Mouse (Mus musculus) midbrain, embryonic 16.5 days (tissue): ENCODE data around the gene Wdr70. TPM values are rescaled to one million over a fixed set of nuclear protein-coding genes. Genes with fewer than 3 reads are reported as not detected.

Experiments
- ATAC-seq: fragments of 200-750 bp; cut with Nextera tagmentation; 2 replicates; pipeline ENCODE4 v1.8.0; 2017; ENCODE audit warnings: moderate TSS enrichment
- H3K27ac ChIP-seq: fragments of 300-500 bp; sonication (generic); 2 replicates; pipeline ENCODE4 v1.5.1; 2014; ENCODE audit warnings: mild to moderate bottlenecking, low read length, mixed read lengths
- H3K27me3 ChIP-seq: fragments of 300-500 bp; sonication (generic); 2 replicates; pipeline ENCODE4 v1.6.1; 2014; ENCODE audit warnings: low read depth, low read length, mixed read lengths; ENCODE audit not compliant: control insufficient read depth, insufficient read depth
- H3K36me3 ChIP-seq: fragments of 300-500 bp; sonication (generic); 2 replicates; pipeline ENCODE4 v1.6.1; 2014; ENCODE audit warnings: mild to moderate bottlenecking, low read length, moderate library complexity, mixed read lengths; ENCODE audit not compliant: control insufficient read depth, insufficient read depth
- H3K4me1 ChIP-seq: fragments of 300-500 bp; sonication (generic); 2 replicates; pipeline ENCODE4 v1.6.1; 2014; ENCODE audit warnings: mild to moderate bottlenecking, low read length, mixed read lengths; ENCODE audit not compliant: control insufficient read depth, insufficient read depth
- H3K4me2 ChIP-seq: fragments of 300-500 bp; sonication (generic); 2 replicates; pipeline ENCODE4 v1.6.1; 2014; ENCODE audit warnings: mild to moderate bottlenecking, low read length, mixed read lengths
- H3K4me3 ChIP-seq: fragments of 300-500 bp; sonication (generic); 2 replicates; pipeline ENCODE4 v1.5.1; 2014; ENCODE audit warnings: low read depth, mild to moderate bottlenecking, low read length, moderate library complexity, mixed read lengths
- H3K9ac ChIP-seq: fragments of 300-500 bp; sonication (generic); 2 replicates; pipeline ENCODE4 v1.6.1; 2014; ENCODE audit warnings: low read depth, low read length, mixed read lengths
- H3K9me3 ChIP-seq: fragments of 300-500 bp; sonication (generic); replicated peaks from 2 replicates; pipeline ENCODE4 v1.6.1; 2014; ENCODE audit warnings: mild to moderate bottlenecking, low read length, mixed read lengths; ENCODE audit not compliant: control insufficient read depth, poor library complexity, severe bottlenecking
- WGBS: fragments of 180-500 bp; shearing (Covaris S2); extraction: QIAGEN DNeasy Blood & Tissue Kit; methylation state at CpG from one replicate; pipeline ENCODE4 v1.1.7; 2014; 5-methylcytosine and 5-hydroxymethylcytosine counted together
- polyA plus RNA-seq: library from polyadenylated mRNA; unstranded; fragments of >200 nt; fragmentation: Nextera tagmentation; extraction: Ambion mirVana; gene quantifications from 2 replicates; pipeline ENCODE4 v1.2.1, GENCODE M21; 2015

Wdr70 gene
- polyA plus RNA-seq, 1 experiment from 2014 or later: 75.2 TPM

GRCm38 (mm10) chr15:7878861-7879260, 220.1 kb downstream of the Wdr70 start:
- WGBS: 62% methylated on average over 10 of the region's 10 CpGs
- Histone ChIP-seq H3K4me1 (0 out of 2 replicates have a peak, but pooled peaks cover 2% of the 10 kb centered on the region), H3K4me3 (no peak overlapping the region), H3K4me2 (no peak overlapping the region), H3K27me3 (no peaks in the 10 kb centered on the region), H3K9me3 (no peaks in the 10 kb centered on the region), H3K27ac (no peak overlapping the region), H3K9ac (no peak overlapping the region), H3K36me3 (0 out of 2 replicates have a peak, but pooled peaks cover 2% of the 10 kb centered on the region)
- 0 out of 2 replicates have a peak, but pooled peaks have one; percentile 18 for ATAC-seq

- WGBS: 22% methylated on average over 22 of the region's 22 CpGs
- Histone ChIP-seq H3K4me3 (no peak overlapping the region), H3K4me1 (0 out of 2 replicates have a peak, but pooled peaks cover 2% of the 10 kb centered on the region), H3K9me3 (no peaks in the 10 kb centered on the region), H3K27me3 (no peaks in the 10 kb centered on the region), H3K27ac (no peak overlapping the region), H3K9ac (no peak overlapping the region), H3K36me3 (0 out of 2 replicates have a peak, but pooled peaks cover 2% of the 10 kb centered on the region), H3K4me2 (peak overlapping the region; percentile 18; the same call in 1 of the 2 replicates)
- no peak for ATAC-seq
Measured at GRCm38 (mm10) chr15:7877560-7878467, 221.2 kb downstream of the Wdr70 start.

GRCm38 (mm10) chr15:7875879-7876278, 223.1 kb downstream of the Wdr70 start:
- Histone ChIP-seq H3K9me3 (no peaks in the 10 kb centered on the region), H3K27me3 (no peaks in the 10 kb centered on the region), H3K4me3 (no peak overlapping the region), H3K4me2 (no peak overlapping the region), H3K4me1 (0 out of 2 replicates have a peak, but pooled peaks cover 2% of the 10 kb centered on the region), H3K27ac (no peak overlapping the region), H3K9ac (no peak overlapping the region), H3K36me3 (no peaks in the 10 kb centered on the region)
- ATAC-seq: no peak
- 73% methylated on average over 6 of the region's 6 CpGs for WGBS

- ATAC-seq: 0 out of 2 replicates have a peak, but pooled peaks have one; percentile 59
Measured at GRCm38 (mm10) chr15:7872473-7872872, 226.5 kb downstream of the Wdr70 start.

GRCm38 (mm10) chr15:7865305-7865704, 233.7 kb downstream of the Wdr70 start:
- H3K9ac ChIP-seq: no peak overlapping the region
- no peaks in the 10 kb centered on the region for H3K27me3 ChIP-seq
- no peak for ATAC-seq
- WGBS: 87% methylated on average over 3 of the region's 3 CpGs
- no peaks in the 10 kb centered on the region for H3K4me1 ChIP-seq
- H3K4me3 ChIP-seq: no peak overlapping the region
- H3K36me3 ChIP-seq: no peaks in the 10 kb centered on the region
- no peak overlapping the region for H3K27ac ChIP-seq
- H3K4me2 ChIP-seq: no peak overlapping the region
- no peaks in the 10 kb centered on the region for H3K9me3 ChIP-seq

More at GRCm38 (mm10) chr15:7872473-7872872, 226.5 kb downstream of the Wdr70 start:
- H3K27ac ChIP-seq: no peak overlapping the region
- no peak overlapping the region for H3K9ac ChIP-seq
- H3K36me3 ChIP-seq: no peaks in the 10 kb centered on the region
- no peaks in the 10 kb centered on the region for H3K9me3 ChIP-seq
- no peak overlapping the region for H3K4me3 ChIP-seq
- H3K27me3 ChIP-seq: no peaks in the 10 kb centered on the region
- no peak overlapping the region for H3K4me2 ChIP-seq
- no peaks in the 10 kb centered on the region for H3K4me1 ChIP-seq
- 49% methylated on average over 4 of the region's 5 CpGs for WGBS

GRCm38 (mm10) chr15:7863328-7863727, 235.7 kb downstream of the Wdr70 start:
- Histone ChIP-seq H3K36me3 (no peaks in the 10 kb centered on the region), H3K27me3 (no peaks in the 10 kb centered on the region), H3K27ac (no peak overlapping the region), H3K9me3 (no peaks in the 10 kb centered on the region), H3K9ac (no peak overlapping the region), H3K4me2 (no peak overlapping the region), H3K4me3 (no peak overlapping the region), H3K4me1 (no peaks in the 10 kb centered on the region)
- 0 out of 2 replicates have a peak, but pooled peaks have one; percentile 39 for ATAC-seq
- 30% methylated on average over 5 of the region's 5 CpGs for WGBS

GRCm38 (mm10) chr15:7862890-7863289, 236.1 kb downstream of the Wdr70 start:
- Histone ChIP-seq H3K27me3 (no peaks in the 10 kb centered on the region), H3K4me2 (no peak overlapping the region), H3K9ac (no peak overlapping the region), H3K36me3 (no peaks in the 10 kb centered on the region), H3K4me1 (no peaks in the 10 kb centered on the region), H3K4me3 (no peak overlapping the region), H3K27ac (no peak overlapping the region), H3K9me3 (no peaks in the 10 kb centered on the region)
- no peak for ATAC-seq
- 92% methylated on average over 5 of the region's 5 CpGs for WGBS

- Histone ChIP-seq H3K4me2 (no peak overlapping the region), H3K9ac (no peak overlapping the region), H3K36me3 (no peaks in the 10 kb centered on the region), H3K27me3 (no peaks in the 10 kb centered on the region), H3K4me1 (no peaks in the 10 kb centered on the region), H3K27ac (no peak overlapping the region), H3K9me3 (no peaks in the 10 kb centered on the region), H3K4me3 (no peak overlapping the region)
- ATAC-seq: no peak
- 88% methylated on average over 5 of the region's 5 CpGs for WGBS
Measured at GRCm38 (mm10) chr15:7858841-7859240, 240.2 kb downstream of the Wdr70 start.

- no peaks in the 10 kb centered on the region for H3K9me3 ChIP-seq
- no peak for ATAC-seq
- no peaks in the 10 kb centered on the region for H3K27me3 ChIP-seq
- H3K4me2 ChIP-seq: no peak overlapping the region
- WGBS: 77% methylated on average over 13 of the region's 13 CpGs
- no peaks in the 10 kb centered on the region for H3K4me1 ChIP-seq
- H3K4me3 ChIP-seq: no peak overlapping the region
- H3K9ac ChIP-seq: no peak overlapping the region
- H3K36me3 ChIP-seq: no peaks in the 10 kb centered on the region
- H3K27ac ChIP-seq: no peak overlapping the region
Measured at GRCm38 (mm10) chr15:7857418-7857817, 241.6 kb downstream of the Wdr70 start.
